Mouse (Mus musculus): ENCODE measurements around the gene Pck1.

- TF ChIP-seq CTCF (IDR thresholded peaks at IDR 0.05; ENCODE audit: extremely low read depth, insufficient read depth, low read length) = peak; percentile 94
- no peak for TF ChIP-seq POLR2A (IDR thresholded peaks at IDR 0.05; ENCODE audit: extremely low read depth, insufficient read depth, low read length)
Measured at GRCm38 (mm10) chr2:173186047-173186943, 33.4 kb downstream of the Pck1 start.

Data from cortical plate, adult 2 months (tissue).